20 mouse cellular contexts compared by ENCODE assay signal in the genomic region with DNA sequence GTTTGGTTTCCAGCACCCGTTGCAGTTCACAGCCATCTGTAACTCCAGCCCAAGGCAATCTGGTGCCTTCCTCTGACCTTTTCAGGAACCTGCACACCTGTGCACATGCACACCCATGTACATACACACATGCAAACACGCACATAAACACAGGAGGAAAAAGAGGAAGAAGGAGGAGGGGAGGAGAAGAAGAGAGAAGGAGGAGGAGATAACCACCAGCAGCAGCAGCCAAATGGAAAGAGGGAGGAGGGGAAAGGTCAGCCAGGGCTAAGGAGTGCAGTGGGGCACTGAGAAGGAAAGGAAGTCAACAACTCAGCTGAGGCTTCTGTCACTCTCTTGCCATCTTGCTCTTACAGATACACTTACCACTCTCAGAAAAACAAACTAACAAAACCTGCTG. TPM values are rescaled to one million over a fixed set of nuclear protein-coding genes. Genes with fewer than 3 reads are reported as not detected.
A peak's percentile ranks its signal among the peaks of the same experiment; 100 is the strongest.
DNase-seq lines count a peak whose midpoint lies in the region; ATAC-seq and TF ChIP-seq lines count a peak whose summit lies in the region.
"Had no signal": no experiment of that assay in that cellular context is flagged by ENCODE, and none has a peak within 500 bp of the region (broad histone marks: within the 10 kb centered on the region; RNA-seq: fewer than 3 reads in every experiment).

No protein-coding gene starts in this region.

- ATAC-seq in lung, postnatal 0 days: no peak
- peak; percentile 58 for ATAC-seq in megakaryocyte progenitor cell, adult 5-6 weeks (replicated peaks; ENCODE audit: poor library complexity)
- ATAC-seq: midbrain, embryonic 13.5 days had no signal

- H3K4me3 ChIP-seq in lung, postnatal 0 days (ENCODE audit: low read depth, low read length): no peak overlapping the region
- H3K4me3 ChIP-seq: embryonic facial prominence, embryonic 13.5 days; limb, embryonic 15.5 days; lung, embryonic 15.5 days; midbrain, embryonic 13.5 days had no signal

- TF ChIP-seq EP300 in lung, postnatal 0 days (IDR thresholded peaks at IDR 0.05): no peak

- no peaks in the 10 kb centered on the region for H3K9me3 ChIP-seq in lung, postnatal 0 days (ENCODE audit: low read length)
- H3K9me3 ChIP-seq: embryonic facial prominence, embryonic 13.5 days; limb, embryonic 15.5 days; lung, embryonic 15.5 days; midbrain, embryonic 13.5 days had no signal

- intact Hi-C loops in heart, postnatal 25 days (cut with DNase I): no loop called here

- no peak overlapping the region for H3K27ac ChIP-seq in lung, postnatal 0 days (ENCODE audit: low read length)
- H3K27ac ChIP-seq: embryonic facial prominence, embryonic 13.5 days; limb, embryonic 15.5 days; lung, embryonic 15.5 days; midbrain, embryonic 13.5 days had no signal

- H3K9ac ChIP-seq in lung, postnatal 0 days (replicated peaks; ENCODE audit: low read depth): no peak overlapping the region
- H3K9ac ChIP-seq: embryonic facial prominence, embryonic 13.5 days; limb, embryonic 15.5 days; lung, embryonic 15.5 days; midbrain, embryonic 13.5 days had no signal

- no peak for TF ChIP-seq CTCF in lung, postnatal 0 days (IDR thresholded peaks at IDR 0.05)

- H3K4me2 ChIP-seq in lung, postnatal 0 days (replicated peaks; ENCODE audit: low read depth, low read length): no peak overlapping the region
- H3K4me2 ChIP-seq: embryonic facial prominence, embryonic 13.5 days; heart, embryonic 11.5 days; limb, embryonic 15.5 days; lung, embryonic 15.5 days; midbrain, embryonic 13.5 days had no signal

- H3K4me1 ChIP-seq in lung, postnatal 0 days (ENCODE audit: insufficient read depth, low read depth, low read length): no peaks in the 10 kb centered on the region
- H3K4me1 ChIP-seq: embryonic facial prominence, embryonic 13.5 days; limb, embryonic 15.5 days; lung, embryonic 15.5 days; midbrain, embryonic 13.5 days had no signal

- H3K36me3 ChIP-seq in lung, postnatal 0 days (ENCODE audit: insufficient read depth, low read length): no peaks in the 10 kb centered on the region
- H3K36me3 ChIP-seq: embryonic facial prominence, embryonic 13.5 days; limb, embryonic 15.5 days; lung, embryonic 15.5 days; midbrain, embryonic 13.5 days had no signal

- no peaks in the 10 kb centered on the region for H3K27me3 ChIP-seq in lung, postnatal 0 days (replicated peaks; ENCODE audit: insufficient read depth, low read length)
- H3K27me3 ChIP-seq: embryonic facial prominence, embryonic 13.5 days; limb, embryonic 15.5 days; lung, embryonic 15.5 days; midbrain, embryonic 13.5 days had no signal

- DNase-seq in heart, adult 11 months: peak; percentile 80
- no peak for DNase-seq in heart, postnatal 25 days (ENCODE audit: low spot score)
- DNase-seq in lung, adult 18-20 months: peak; percentile 10 to 14
- no peak for DNase-seq in lung, postnatal 0 days (ENCODE audit: low spot score)
- DNase-seq in MEL-GATA-1-ER (ENCODE audit: extremely low read depth, low read depth): peak; percentile 31
- no peak for DNase-seq in frontal cortex, postnatal 25 days (ENCODE audit: low spot score in 2 of 2)
- DNase-seq in cerebellum, postnatal 36 days: no peak
- DNase-seq: gastrocnemius, postnatal 10 days; heart, postnatal 36 days; layer of hippocampus, adult 9-11 months; right cerebral cortex, postnatal 14 days had no signal

- WGBS in lung, postnatal 0 days: 48% methylated on average over 2 of the region's 2 CpGs

RNA-seq across cellular contexts. Expression of a gene that starts 28.4 kb away (rescaled TPM):
- under 1 TPM; 0.70 to 0.73 TPM for total RNA-seq in heart, postnatal 25 days (2021)
- polyA plus RNA-seq in lung, postnatal 0 days (2015; fragmentation: Nextera tagmentation; extraction: Ambion mirVana): 9.4 and 11.2 TPM in 2 replicates
- total RNA-seq in megakaryocyte progenitor cell, adult 5-6 weeks (2015): 6.5 and 10.8 TPM in 2 replicates
- 2.0 and 5.6 TPM in 2 replicates for total RNA-seq in megakaryocyte progenitor cell, adult 5-6 weeks (2017)
- total RNA-seq: left cerebral cortex, postnatal 10 days had no signal

RNA-seq across cellular contexts. Expression of a gene that starts 30.2 kb away (rescaled TPM):
- total RNA-seq in heart, postnatal 25 days (2021): 1 to 10 TPM; 5.5 to 10.0 TPM
- 12.3 and 12.8 TPM in 2 replicates for polyA plus RNA-seq in lung, postnatal 0 days (2015; fragmentation: Nextera tagmentation; extraction: Ambion mirVana)
- total RNA-seq in megakaryocyte progenitor cell, adult 5-6 weeks (2015): 38.2 and 39.2 TPM in 2 replicates
- 16.1 and 27.8 TPM in 2 replicates for total RNA-seq in megakaryocyte progenitor cell, adult 5-6 weeks (2017)

RNA-seq across cellular contexts. Expression of a gene that starts 60.0 kb away (rescaled TPM):
- total RNA-seq in heart, postnatal 25 days (2021): not detected
- polyA plus RNA-seq in lung, postnatal 0 days (2015; fragmentation: Nextera tagmentation; extraction: Ambion mirVana): not detected in 2 replicates
- total RNA-seq in megakaryocyte progenitor cell, adult 5-6 weeks (2015): not detected in 2 replicates
- total RNA-seq in megakaryocyte progenitor cell, adult 5-6 weeks (2017): not detected in 2 replicates
- total RNA-seq: gastrocnemius, postnatal 10 days; heart, postnatal 36 days; left cerebral cortex, postnatal 10 days had no signal
- polyA plus RNA-seq: cortical plate, adult 2 months; embryonic facial prominence, embryonic 13.5 days; heart, embryonic 11.5 days; limb, embryonic 15.5 days; lung, embryonic 15.5 days; midbrain, embryonic 13.5 days; thymus, postnatal 0 days had no signal

Comparison
In these comparisons a context has a peak if more than half of its experiments do, and no peak if none do; other contexts are left out.
1. DNase-seq: peak in heart, adult 11 months (single experiment), lung, adult 18-20 months (2 of 2) and MEL-GATA-1-ER (single experiment); none in heart, postnatal 25 days (single experiment), lung, postnatal 0 days (single experiment), frontal cortex, postnatal 25 days (0 of 2) and cerebellum, postnatal 36 days (0 of 2).